Mouse (Mus musculus) frontal cortex, postnatal 10 days (tissue): ENCODE measurements at regions not wholly inside any gene's neighbourhood (a gene's known extent, or its start where the extent isn't known, plus 50 kb on each side); places are given as distances from the start of the nearest gene placed in this dataset.

Source experiments
- DNase-seq, 2 experiments: peaks; one replicate each; pipeline ENCODE4 v3.0.0; 2022; ENCODE audit warnings: low spot score in 2 of 2, mixed read lengths in 1 of 2

GRCm38 (mm10) chr15:57543985-57544384, 66.6 kb upstream of the Slc22a22 start:
- DNase-seq: peak in 1 of 2 experiments; percentile 21

- DNase-seq: peak in 1 of 2 experiments; percentile 19
Measured at GRCm38 (mm10) chr15:57542630-57543029, 65.2 kb upstream of the Slc22a22 start.

- no peak for DNase-seq
Measured at GRCm38 (mm10) chr15:57535514-57535913, 58.1 kb upstream of the Slc22a22 start.
